Mouse (Mus musculus): ENCODE data around the gene Grm8.
A peak's percentile ranks its signal among the peaks of the same experiment; 100 is the strongest.

The Grm8 gene

GRCm38 (mm10) chr6:27580485-27580884 is 554.5 kb downstream of the Grm8 start:
- DNase-seq = no peak

DNA sequence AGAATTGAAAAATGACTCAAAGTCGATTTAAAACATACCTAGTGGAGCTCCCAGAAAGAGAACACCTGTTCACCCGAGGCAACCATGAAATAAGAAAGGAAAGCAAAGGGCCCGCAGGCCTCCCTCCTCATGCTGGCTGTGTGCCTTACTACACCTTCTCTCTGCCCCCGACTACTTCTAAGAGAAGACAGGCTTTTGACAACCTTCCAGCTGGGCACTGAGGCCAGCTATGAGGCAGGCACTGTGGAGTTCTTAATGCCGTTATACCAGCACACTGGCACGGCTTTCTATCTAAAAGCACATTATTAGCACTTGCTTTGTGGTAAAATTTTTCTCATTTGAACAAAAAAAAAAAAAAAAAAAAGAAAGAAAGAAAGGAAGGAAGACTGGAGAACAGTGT is 589.5 kb downstream of the Grm8 start:
- no peak for DNase-seq

DNA sequence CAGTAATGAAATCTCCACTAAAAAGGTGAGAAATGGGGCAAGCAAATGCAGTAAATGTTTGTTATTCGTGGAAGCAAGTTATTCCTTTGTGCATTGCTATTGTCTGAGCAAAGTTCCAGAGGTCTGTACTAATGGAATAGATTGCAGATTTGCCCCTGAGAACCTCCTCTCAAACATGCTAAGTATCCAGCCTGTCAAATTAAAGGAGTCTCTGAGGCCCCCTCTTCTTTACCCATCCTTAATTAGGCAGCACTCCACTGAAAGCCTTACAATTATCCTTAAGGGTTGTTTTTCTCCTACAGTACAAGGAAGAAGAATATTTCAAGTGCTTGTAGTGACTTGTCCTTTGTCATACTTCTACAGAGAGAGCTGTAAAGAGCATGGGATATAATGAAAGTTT is 617.4 kb downstream of the Grm8 start:
- no peak for DNase-seq

DNA sequence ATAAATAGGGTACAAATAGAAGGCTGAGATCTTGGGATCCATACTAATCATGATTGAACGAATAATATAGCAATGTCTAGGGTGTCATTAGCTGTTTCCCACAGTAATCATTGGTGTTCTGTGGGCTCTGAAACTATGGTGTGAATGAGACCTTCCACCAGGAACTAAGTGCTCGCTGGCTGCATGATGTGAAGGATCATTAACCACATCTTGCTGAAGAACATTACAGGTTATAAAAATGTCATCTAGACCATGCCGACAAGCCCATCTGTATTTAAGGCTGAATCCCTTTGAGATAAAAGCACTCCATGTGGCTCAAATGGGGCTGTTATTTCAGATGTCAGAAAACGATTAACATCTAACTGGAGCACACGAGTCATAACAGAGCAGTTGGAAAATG is 674.0 kb downstream of the Grm8 start:
- DNase-seq = no peak

- no peak for DNase-seq
These were observed 726.5 kb downstream of the Grm8 start for GRCm38 (mm10) chr6:27408473-27408872.

GRCm38 (mm10) chr6:27372416-27372815 is 762.6 kb downstream of the Grm8 start:
- DNase-seq = no peak

- DNase-seq = no peak
These were observed 763.9 kb downstream of the Grm8 start for GRCm38 (mm10) chr6:27371095-27371494.

DNA sequence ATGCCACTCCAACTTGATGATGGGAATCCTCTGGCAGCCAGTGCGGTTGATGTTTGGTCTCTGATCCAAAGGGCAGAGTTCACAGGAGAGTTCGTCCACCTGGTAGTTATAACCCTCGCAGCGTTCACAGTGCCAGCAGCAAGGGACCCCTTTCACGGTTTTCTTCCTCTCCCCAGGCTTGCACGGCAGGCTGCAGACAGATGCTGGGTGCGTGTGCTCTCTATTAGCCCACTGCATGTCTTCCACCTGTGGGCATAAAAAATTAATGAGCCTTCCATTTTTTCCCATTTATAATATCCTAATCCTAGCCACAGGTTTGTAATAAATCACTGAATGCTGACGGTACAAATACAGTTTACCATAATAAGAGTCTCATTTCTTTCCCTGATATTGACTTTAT is 771.2 kb downstream of the Grm8 start:
- DNase-seq = no peak

DNA sequence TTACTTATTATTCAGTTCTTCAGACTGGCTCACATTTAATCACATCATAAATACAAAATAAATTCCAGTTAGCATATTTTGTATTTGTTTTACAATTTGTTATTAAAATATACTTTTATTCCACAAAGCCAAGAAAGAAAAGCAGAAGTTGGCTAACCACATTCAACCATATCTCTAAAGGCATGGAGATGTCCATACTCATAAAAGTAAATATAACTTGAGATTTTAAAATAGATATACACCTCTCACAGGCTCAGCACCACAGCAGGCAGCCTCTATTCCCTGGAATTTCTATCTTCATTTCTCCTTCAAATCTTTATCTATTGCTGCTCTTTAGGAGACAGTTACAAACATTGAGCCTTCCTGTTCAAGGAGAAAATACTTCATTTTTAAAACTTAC is 774.5 kb downstream of the Grm8 start:
- DNase-seq = no peak

GRCm38 (mm10) chr6:27351147-27351546 is 783.8 kb downstream of the Grm8 start:
- DNase-seq = no peak

GRCm38 (mm10) chr6:27348272-27348671 is 786.7 kb downstream of the Grm8 start:
- no peak for DNase-seq

DNA sequence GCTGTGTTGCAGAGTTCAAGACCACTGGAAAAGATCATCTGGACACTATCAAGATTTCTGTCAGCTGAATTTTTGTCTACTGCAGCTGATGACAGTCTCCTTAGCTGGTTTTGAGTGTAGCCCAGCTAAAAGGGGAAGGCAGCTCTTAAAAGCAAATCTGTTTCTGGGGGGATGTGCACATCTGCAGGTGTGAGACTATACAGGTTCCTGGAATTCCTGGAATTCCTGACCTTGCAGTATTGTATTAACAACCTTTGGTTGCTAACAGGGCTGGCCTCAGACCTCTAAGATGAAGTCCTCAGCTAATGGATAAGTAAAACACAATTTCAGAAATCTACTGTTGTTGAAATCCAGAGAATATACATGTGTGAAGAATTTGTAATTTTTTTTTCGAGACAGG is 788.7 kb downstream of the Grm8 start:
- no peak for DNase-seq

DNA sequence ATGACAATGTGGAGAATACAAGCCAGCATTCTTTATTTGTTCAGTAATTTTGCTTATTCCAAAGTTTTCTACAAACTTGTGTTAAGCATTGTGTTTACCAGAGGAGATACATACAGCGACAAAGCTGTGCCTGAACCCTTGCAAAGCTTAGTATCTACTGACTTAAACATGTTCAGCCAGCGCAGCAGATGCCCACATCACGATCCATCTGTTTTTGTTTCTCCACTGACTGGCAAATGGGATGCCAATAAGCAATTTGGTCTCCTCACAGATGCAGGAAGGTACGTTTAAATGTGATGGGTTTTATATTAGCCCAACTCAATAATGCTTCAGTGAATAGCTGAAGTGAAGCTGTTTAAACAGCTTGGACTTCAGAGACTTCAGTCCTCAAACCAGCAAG is 794.8 kb downstream of the Grm8 start:
- DNase-seq = no peak

- DNase-seq = no peak
These were observed 816.4 kb downstream of the Grm8 start for GRCm38 (mm10) chr6:27318575-27318974.

DNA sequence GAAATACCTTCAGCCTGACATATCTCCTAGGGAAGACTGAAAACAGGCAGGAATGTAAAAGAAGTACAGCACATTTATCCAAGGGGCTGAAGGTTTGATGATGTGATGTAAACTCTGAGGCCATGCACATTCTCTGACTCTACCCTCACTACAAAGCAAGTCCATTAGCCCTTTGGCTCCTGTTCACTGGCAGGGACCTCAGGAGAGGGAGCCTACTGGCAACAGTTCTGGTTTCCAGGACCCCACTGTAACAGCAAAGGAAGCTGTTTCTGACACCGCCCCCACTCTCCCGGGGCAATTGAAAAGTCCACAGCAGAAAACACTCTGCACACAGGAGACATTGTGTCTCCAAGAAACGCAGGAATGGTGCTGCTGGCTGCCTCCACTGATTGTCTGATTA is 817.6 kb downstream of the Grm8 start:
- DNase-seq = no peak

GRCm38 (mm10) chr6:27316018-27316417 is 819.0 kb downstream of the Grm8 start:
- no peak for DNase-seq

- DNase-seq = no peak
These were observed 820.5 kb downstream of the Grm8 start for GRCm38 (mm10) chr6:27314273-27315009.

DNA sequence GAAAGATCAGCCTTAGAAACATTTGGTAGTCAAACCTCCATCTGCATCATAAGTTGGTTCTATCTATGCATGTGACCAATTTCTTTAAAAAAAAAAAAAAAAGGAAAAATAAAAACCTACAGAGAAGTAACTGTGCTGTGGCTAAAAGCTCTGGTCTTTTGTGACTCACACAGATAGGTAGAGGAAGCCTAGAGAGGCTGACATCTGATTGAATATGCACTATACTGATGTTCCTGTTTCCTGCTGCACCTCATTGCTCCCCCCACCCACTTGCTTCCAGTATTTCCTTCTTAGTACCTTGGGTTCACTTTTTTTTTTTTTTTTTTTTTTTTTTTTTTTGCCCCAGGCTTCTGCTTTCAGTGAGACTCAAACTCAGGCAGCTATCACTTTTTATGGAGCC is 824.6 kb downstream of the Grm8 start:
- DNase-seq = no peak

GRCm38 (mm10) chr6:27305351-27305750 is 829.6 kb downstream of the Grm8 start:
- no peak for DNase-seq

DNA sequence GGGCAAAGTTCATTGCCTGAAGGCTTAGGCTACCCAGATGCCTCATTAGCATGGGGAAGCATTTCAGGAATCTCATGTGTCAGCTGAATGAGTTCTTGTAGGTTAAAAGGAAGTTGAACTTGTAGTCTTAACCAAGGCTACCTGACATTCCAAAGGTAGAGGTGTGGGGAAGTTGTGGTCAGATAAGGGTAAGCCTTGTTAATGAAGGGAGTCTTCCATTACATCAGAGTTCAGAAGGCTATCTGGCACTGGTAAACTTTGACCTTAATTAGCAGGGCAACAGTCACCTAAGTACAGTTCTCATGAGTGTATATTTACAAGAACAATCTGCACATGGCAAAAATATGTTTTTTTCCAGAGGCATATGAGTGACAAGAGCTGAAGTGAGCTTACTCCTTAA is 870.0 kb downstream of the Grm8 start:
- no peak for DNase-seq

- no peak for DNase-seq
These were observed 872.4 kb downstream of the Grm8 start for GRCm38 (mm10) chr6:27262611-27263010.

DNA sequence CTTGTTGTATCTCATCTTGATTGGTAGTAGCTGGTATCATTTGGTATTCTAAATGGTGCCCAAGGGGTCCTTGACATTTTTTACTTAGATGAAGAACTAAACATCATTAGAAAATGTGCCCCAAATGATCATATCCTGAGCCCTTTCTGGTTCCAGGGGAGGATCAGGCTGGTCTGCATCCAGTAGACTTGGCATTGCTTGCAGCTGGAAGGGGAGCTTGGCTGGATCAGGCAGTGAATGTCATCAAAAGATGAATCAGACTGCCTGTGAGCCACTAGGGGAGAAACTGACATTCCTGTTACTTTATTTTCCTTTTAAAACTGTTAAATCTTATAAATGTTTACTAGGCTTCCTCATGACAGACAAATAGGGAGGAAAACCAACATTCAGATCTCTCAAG is 894.6 kb downstream of the Grm8 start:
- DNase-seq = no peak

DNA sequence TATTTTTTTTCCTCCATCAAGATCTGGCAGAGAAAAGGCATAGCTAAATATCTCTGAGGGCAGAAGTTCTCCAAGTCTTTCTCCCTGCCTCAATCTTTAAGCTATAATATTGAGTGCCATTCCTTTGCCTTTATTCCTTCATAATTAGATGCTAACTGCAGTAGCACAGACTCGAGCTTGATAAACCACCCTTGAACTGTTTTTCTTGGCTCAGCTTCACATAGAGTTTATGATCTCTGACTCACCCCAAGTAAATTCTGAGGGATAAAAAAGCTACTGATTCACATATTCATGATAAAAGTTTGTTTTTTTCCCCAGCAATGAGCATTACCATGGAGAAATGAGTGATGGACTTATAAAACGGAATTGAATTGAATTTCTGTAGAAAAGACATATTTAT is 895.0 kb downstream of the Grm8 start:
- DNase-seq = peak in 1 of 2 experiments; percentile 6

Data from kidney, postnatal 36 days (tissue).